Mouse (Mus musculus): ENCODE results near the gene Pheta1. TPM values are rescaled to one million over a fixed set of nuclear protein-coding genes. Genes with fewer than 3 reads are reported as not detected.

Gene Pheta1
- polyA plus RNA-seq, 1 experiment, result 13.0 TPM

GRCm38 (mm10) chr5:121815867-121816380 is 32.9 kb upstream of the Pheta1 start:
- H3K4me1 ChIP-seq, result peaks cover 99% of the 10 kb centered on the region
- H3K27me3 ChIP-seq (replicated peaks), result no peaks in the 10 kb centered on the region
- TF ChIP-seq GATA1 (IDR thresholded peaks at IDR 0.05; ENCODE audit: borderline replicate concordance, low read length), result no peak
- no peak for TF ChIP-seq FLI1 (IDR thresholded peaks at IDR 0.05; ENCODE audit: low read length)
- H3K36me3 ChIP-seq (replicated peaks; ENCODE audit: low read length), result peaks cover 99% of the 10 kb centered on the region
- no peaks in the 10 kb centered on the region for H3K9me3 ChIP-seq
- H3K4me3 ChIP-seq (replicated peaks), result no peak overlapping the region

- no peak for TF ChIP-seq FLI1 (IDR thresholded peaks at IDR 0.05; ENCODE audit: low read length)
- no peak for TF ChIP-seq GATA1 (IDR thresholded peaks at IDR 0.05; ENCODE audit: borderline replicate concordance, low read length)
- peaks cover 99% of the 10 kb centered on the region for H3K36me3 ChIP-seq (replicated peaks; ENCODE audit: low read length)
- no peaks in the 10 kb centered on the region for H3K27me3 ChIP-seq (replicated peaks)
- no peak overlapping the region for H3K4me3 ChIP-seq (replicated peaks)
- H3K9me3 ChIP-seq, result no peaks in the 10 kb centered on the region
- H3K4me1 ChIP-seq, result peaks cover 99% of the 10 kb centered on the region
These were observed 32.2 kb upstream of the Pheta1 start for GRCm38 (mm10) chr5:121816611-121817010.

- Histone ChIP-seq H3K27me3 (replicated peaks) (no peaks in the 10 kb centered on the region), H3K4me3 (replicated peaks) (no peak overlapping the region), H3K36me3 (replicated peaks; ENCODE audit: low read length) (peaks cover 99% of the 10 kb centered on the region), H3K4me1 (peaks cover 99% of the 10 kb centered on the region), H3K9me3 (no peaks in the 10 kb centered on the region)
- TF ChIP-seq GATA1 (IDR thresholded peaks at IDR 0.05; ENCODE audit: borderline replicate concordance, low read length), result no peak
- no peak for TF ChIP-seq FLI1 (IDR thresholded peaks at IDR 0.05; ENCODE audit: low read length)
These were observed 31.2 kb upstream of the Pheta1 start for GRCm38 (mm10) chr5:121817551-121817950.

GRCm38 (mm10) chr5:121818401-121818800 is 30.4 kb upstream of the Pheta1 start:
- Histone ChIP-seq H3K4me1 (peaks cover 99% of the 10 kb centered on the region), H3K4me3 (replicated peaks) (no peak overlapping the region), H3K27me3 (replicated peaks) (no peaks in the 10 kb centered on the region), H3K36me3 (replicated peaks; ENCODE audit: low read length) (peaks cover 99% of the 10 kb centered on the region), H3K9me3 (no peaks in the 10 kb centered on the region)
- no peak for TF ChIP-seq GATA1 (IDR thresholded peaks at IDR 0.05; ENCODE audit: borderline replicate concordance, low read length)
- no peak for TF ChIP-seq FLI1 (IDR thresholded peaks at IDR 0.05; ENCODE audit: low read length)

GRCm38 (mm10) chr5:121818862-121819261 is 29.9 kb upstream of the Pheta1 start:
- Histone ChIP-seq H3K36me3 (replicated peaks; ENCODE audit: low read length) (peaks cover 99% of the 10 kb centered on the region), H3K27me3 (replicated peaks) (no peaks in the 10 kb centered on the region), H3K4me1 (peaks cover 99% of the 10 kb centered on the region), H3K9me3 (no peaks in the 10 kb centered on the region), H3K4me3 (replicated peaks) (peak overlapping the region; percentile 3)
- TF ChIP-seq FLI1 (IDR thresholded peaks at IDR 0.05; ENCODE audit: low read length), result no peak
- no peak for TF ChIP-seq GATA1 (IDR thresholded peaks at IDR 0.05; ENCODE audit: borderline replicate concordance, low read length)

- Histone ChIP-seq H3K4me1 (peaks cover 99% of the 10 kb centered on the region), H3K27me3 (replicated peaks) (no peaks in the 10 kb centered on the region), H3K9me3 (no peaks in the 10 kb centered on the region), H3K4me3 (replicated peaks) (peak overlapping the region; percentile 67), H3K36me3 (replicated peaks; ENCODE audit: low read length) (peaks cover 99% of the 10 kb centered on the region)
- TF ChIP-seq FLI1 (IDR thresholded peaks at IDR 0.05; ENCODE audit: low read length) (no peak; the same call in 1 of the 2 replicates), GATA1 (IDR thresholded peaks at IDR 0.05; ENCODE audit: borderline replicate concordance, low read length) (no peak)
These were observed 29.2 kb upstream of the Pheta1 start for GRCm38 (mm10) chr5:121819559-121819958.

- TF ChIP-seq GATA1 (IDR thresholded peaks at IDR 0.05; ENCODE audit: borderline replicate concordance, low read length), result no peak
- no peak for TF ChIP-seq FLI1 (IDR thresholded peaks at IDR 0.05; ENCODE audit: low read length)
- H3K4me3 ChIP-seq (replicated peaks), result peak overlapping the region; percentile 67
- H3K27me3 ChIP-seq (replicated peaks), result no peaks in the 10 kb centered on the region
- H3K36me3 ChIP-seq (replicated peaks; ENCODE audit: low read length), result peaks cover 100% of the 10 kb centered on the region
- H3K9me3 ChIP-seq, result no peaks in the 10 kb centered on the region
- peaks cover 100% of the 10 kb centered on the region for H3K4me1 ChIP-seq
These were observed 28.6 kb upstream of the Pheta1 start for GRCm38 (mm10) chr5:121820161-121820560.

GRCm38 (mm10) chr5:121820657-121821056 is 28.1 kb upstream of the Pheta1 start:
- no peak for TF ChIP-seq FLI1 (IDR thresholded peaks at IDR 0.05; ENCODE audit: low read length)
- TF ChIP-seq GATA1 (IDR thresholded peaks at IDR 0.05; ENCODE audit: borderline replicate concordance, low read length), result no peak
- peak overlapping the region; percentile 79 for H3K4me3 ChIP-seq (replicated peaks)
- peaks cover 100% of the 10 kb centered on the region for H3K4me1 ChIP-seq
- no peaks in the 10 kb centered on the region for H3K9me3 ChIP-seq
- no peaks in the 10 kb centered on the region for H3K27me3 ChIP-seq (replicated peaks)
- H3K36me3 ChIP-seq (replicated peaks; ENCODE audit: low read length), result peaks cover 100% of the 10 kb centered on the region

- no peaks in the 10 kb centered on the region for H3K27me3 ChIP-seq (replicated peaks)
- H3K9me3 ChIP-seq, result no peaks in the 10 kb centered on the region
- H3K4me3 ChIP-seq (replicated peaks), result peak overlapping the region; percentile 59
- H3K36me3 ChIP-seq (replicated peaks; ENCODE audit: low read length), result peaks cover 100% of the 10 kb centered on the region
- TF ChIP-seq GATA1 (IDR thresholded peaks at IDR 0.05; ENCODE audit: borderline replicate concordance, low read length) (no peak), FLI1 (IDR thresholded peaks at IDR 0.05; ENCODE audit: low read length) (no peak)
- peaks cover 100% of the 10 kb centered on the region for H3K4me1 ChIP-seq
These were observed 27.7 kb upstream of the Pheta1 start for GRCm38 (mm10) chr5:121821116-121821515.

GRCm38 (mm10) chr5:121821552-121821951 is 27.2 kb upstream of the Pheta1 start:
- Histone ChIP-seq H3K4me1 (peaks cover 100% of the 10 kb centered on the region), H3K36me3 (replicated peaks; ENCODE audit: low read length) (peaks cover 100% of the 10 kb centered on the region), H3K9me3 (no peaks in the 10 kb centered on the region), H3K27me3 (replicated peaks) (no peaks in the 10 kb centered on the region), H3K4me3 (replicated peaks) (no peak overlapping the region)
- TF ChIP-seq FLI1 (IDR thresholded peaks at IDR 0.05; ENCODE audit: low read length), result no peak
- TF ChIP-seq GATA1 (IDR thresholded peaks at IDR 0.05; ENCODE audit: borderline replicate concordance, low read length), result no peak
